Mouse (Mus musculus) kidney, embryonic 14.5 days (tissue): ENCODE results near the gene Actr1b. TPM values are rescaled to one million over a fixed set of nuclear protein-coding genes. Genes with fewer than 3 reads are reported as not detected.
"Not testable (repeated sequence)": the region's sequence is repeated elsewhere in the genome, so short reads cannot be mapped to it uniquely, and the experiment has no call there.

ENCODE experiments used
- ATAC-seq: fragments of 200-750 bp; cut with Nextera tagmentation; 2 replicates; pipeline ENCODE4 v1.8.0; 2017; ENCODE audit warnings: moderate number of reproducible peaks, mild to moderate bottlenecking, moderate TSS enrichment, moderate library complexity; ENCODE audit not compliant: low FRiP score, low TSS enrichment
- H3K27ac ChIP-seq: fragments of 300-500 bp; sonication (generic); 2 replicates; pipeline ENCODE4 v1.5.1; 2014; ENCODE audit warnings: low read depth, mild to moderate bottlenecking, low read length, moderate library complexity, mixed read lengths
- H3K27me3 ChIP-seq: fragments of 300-500 bp; sonication (generic); 2 replicates; pipeline ENCODE4 v1.6.1; 2014; ENCODE audit warnings: mild to moderate bottlenecking, low read length; ENCODE audit not compliant: control insufficient read depth, insufficient read depth
- H3K36me3 ChIP-seq: fragments of 300-500 bp; sonication (generic); 2 replicates; pipeline ENCODE4 v1.6.1; 2014; ENCODE audit warnings: low read length, mixed read lengths; ENCODE audit not compliant: control insufficient read depth, insufficient read depth
- H3K4me1 ChIP-seq: fragments of 300-500 bp; sonication (generic); 2 replicates; pipeline ENCODE4 v1.6.1; 2014; ENCODE audit warnings: low read length, mixed read lengths; ENCODE audit not compliant: control insufficient read depth, insufficient read depth
- H3K4me2 ChIP-seq: fragments of 300-500 bp; sonication (generic); replicated peaks from 2 replicates; pipeline ENCODE4 v1.6.1; 2014; ENCODE audit warnings: low read depth, mild to moderate bottlenecking, low read length
- H3K4me3 ChIP-seq: fragments of 300-500 bp; sonication (generic); 2 replicates; pipeline ENCODE4 v1.5.1; 2014; ENCODE audit warnings: mild to moderate bottlenecking, low read length
- H3K9ac ChIP-seq: fragments of 300-500 bp; sonication (generic); 2 replicates; pipeline ENCODE4 v1.6.1; 2014; ENCODE audit warnings: low read depth, mild to moderate bottlenecking, low read length, moderate library complexity
- H3K9me3 ChIP-seq: fragments of 300-500 bp; sonication (generic); 2 replicates; pipeline ENCODE4 v1.6.1; 2016; ENCODE audit warnings: low read length; ENCODE audit not compliant: control insufficient read depth
- WGBS: fragments of 180-500 bp; shearing (Covaris S2); extraction: QIAGEN DNeasy Blood & Tissue Kit; methylation state at CpG from one replicate; pipeline ENCODE4 v1.1.7; 2014; 5-methylcytosine and 5-hydroxymethylcytosine counted together
- polyA plus RNA-seq: library from polyadenylated mRNA; unstranded; fragments of >200 nt; fragmentation: Nextera tagmentation; extraction: Ambion mirVana; gene quantifications from 2 replicates; pipeline ENCODE4 v1.2.1, GENCODE M21; 2014

Gene Actr1b
- polyA plus RNA-seq, 1 experiment from 2014 or later = 93.0 TPM

GRCm38 (mm10) chr1:36668007-36668406 lies 46.2 kb downstream of the Actr1b start:
- 53% methylated on average over 4 of the region's 4 CpGs for WGBS
- ATAC-seq, H3K4me2 ChIP-seq, H3K9ac ChIP-seq, H3K4me3 ChIP-seq, H3K27ac ChIP-seq, H3K9me3 ChIP-seq, H3K36me3 ChIP-seq, H3K27me3 ChIP-seq: not testable (repeated sequence)
- H3K4me1 ChIP-seq = peaks cover 15% of the 10 kb centered on the region; the same call in 1 of the 2 replicates

GRCm38 (mm10) chr1:36665934-36666333 lies 48.3 kb downstream of the Actr1b start:
- no peak overlapping the region for H3K4me2 ChIP-seq
- H3K4me3 ChIP-seq = no peak overlapping the region
- WGBS = 37% methylated on average over 4 of the region's 4 CpGs
- H3K27ac ChIP-seq = peak overlapping the region; percentile 85
- H3K36me3 ChIP-seq = no peaks in the 10 kb centered on the region
- H3K9me3 ChIP-seq = no peaks in the 10 kb centered on the region
- ATAC-seq = no peak
- H3K27me3 ChIP-seq = no peaks in the 10 kb centered on the region
- H3K4me1 ChIP-seq = peaks cover 15% of the 10 kb centered on the region; the same call in 1 of the 2 replicates
- no peak overlapping the region for H3K9ac ChIP-seq

- 48% methylated on average over 11 of the region's 11 CpGs for WGBS
- Histone ChIP-seq H3K9ac (no peak overlapping the region), H3K27ac (peak overlapping the region; percentile 85), H3K4me3 (no peak overlapping the region), H3K36me3 (no peaks in the 10 kb centered on the region), H3K9me3 (no peaks in the 10 kb centered on the region), H3K4me1 (peaks cover 15% of the 10 kb centered on the region; the same call in 1 of the 2 replicates), H3K4me2 (0 out of 2 replicates have a peak overlapping the region, but pooled peaks have one; percentile 2), H3K27me3 (no peaks in the 10 kb centered on the region)
- peak; percentile 90 for ATAC-seq
Observed at GRCm38 (mm10) chr1:36665165-36665723, 49.0 kb downstream of the Actr1b start.

- H3K36me3 ChIP-seq = no peaks in the 10 kb centered on the region
- H3K27ac ChIP-seq = no peak overlapping the region
- H3K4me1 ChIP-seq = peaks cover 15% of the 10 kb centered on the region; the same call in 1 of the 2 replicates
- WGBS = 70% methylated on average over 4 of the region's 4 CpGs
- ATAC-seq = no peak
- H3K9ac ChIP-seq = no peak overlapping the region
- no peak overlapping the region for H3K4me3 ChIP-seq
- no peaks in the 10 kb centered on the region for H3K27me3 ChIP-seq
- H3K4me2 ChIP-seq = no peak overlapping the region
- no peaks in the 10 kb centered on the region for H3K9me3 ChIP-seq
Observed at GRCm38 (mm10) chr1:36664457-36664856, 49.8 kb downstream of the Actr1b start.

- no peak overlapping the region for H3K4me2 ChIP-seq
- no peaks in the 10 kb centered on the region for H3K9me3 ChIP-seq
- no peaks in the 10 kb centered on the region for H3K27me3 ChIP-seq
- no peak for ATAC-seq
- 77% methylated on average over 7 of the region's 7 CpGs for WGBS
- no peaks in the 10 kb centered on the region for H3K36me3 ChIP-seq
- no peak overlapping the region for H3K4me3 ChIP-seq
- H3K27ac ChIP-seq = no peak overlapping the region
- no peak overlapping the region for H3K9ac ChIP-seq
- H3K4me1 ChIP-seq = no peaks in the 10 kb centered on the region
Observed at GRCm38 (mm10) chr1:36658621-36659399, 55.4 kb downstream of the Actr1b start.

GRCm38 (mm10) chr1:36657658-36658415 lies 56.4 kb downstream of the Actr1b start:
- Histone ChIP-seq H3K4me3 (no peak overlapping the region), H3K27me3 (no peaks in the 10 kb centered on the region), H3K27ac (no peak overlapping the region), H3K9me3 (no peaks in the 10 kb centered on the region), H3K4me1 (no peaks in the 10 kb centered on the region), H3K36me3 (no peaks in the 10 kb centered on the region), H3K4me2 (no peak overlapping the region), H3K9ac (no peak overlapping the region)
- 83% methylated on average over 4 of the region's 4 CpGs for WGBS
- ATAC-seq = no peak

GRCm38 (mm10) chr1:36656233-36656632 lies 58.0 kb downstream of the Actr1b start:
- no peak overlapping the region for H3K27ac ChIP-seq
- no peaks in the 10 kb centered on the region for H3K9me3 ChIP-seq
- no peak for ATAC-seq
- H3K4me1 ChIP-seq = no peaks in the 10 kb centered on the region
- H3K27me3 ChIP-seq = no peaks in the 10 kb centered on the region
- H3K36me3 ChIP-seq = no peaks in the 10 kb centered on the region
- no peak overlapping the region for H3K9ac ChIP-seq
- H3K4me2 ChIP-seq = no peak overlapping the region
- 89% methylated on average over 3 of the region's 3 CpGs for WGBS
- H3K4me3 ChIP-seq = no peak overlapping the region

- ATAC-seq = no peak
- no peak overlapping the region for H3K9ac ChIP-seq
- 90% methylated on average over 5 of the region's 5 CpGs for WGBS
- no peaks in the 10 kb centered on the region for H3K9me3 ChIP-seq
- H3K4me2 ChIP-seq = no peak overlapping the region
- no peaks in the 10 kb centered on the region for H3K27me3 ChIP-seq
- H3K27ac ChIP-seq = no peak overlapping the region
- H3K36me3 ChIP-seq = no peaks in the 10 kb centered on the region
- no peaks in the 10 kb centered on the region for H3K4me1 ChIP-seq
- no peak overlapping the region for H3K4me3 ChIP-seq
Observed at GRCm38 (mm10) chr1:36655039-36655438, 59.2 kb downstream of the Actr1b start.
